Mouse (Mus musculus) ZHBTc4 (cell line): ENCODE results near the gene Prkag1.

Source experiments
- DNase-seq: peaks from one replicate; pipeline ENCODE4 v3.0.0-alpha.2; 2011; ENCODE audit warnings: low read depth, low spot score

The Prkag1 gene

GRCm38 (mm10) chr15:98853161-98853937 is 22.0 kb upstream of the Prkag1 start:
- no peak for DNase-seq

GRCm38 (mm10) chr15:98852733-98853132 is 21.4 kb upstream of the Prkag1 start:
- no peak for DNase-seq

DNA sequence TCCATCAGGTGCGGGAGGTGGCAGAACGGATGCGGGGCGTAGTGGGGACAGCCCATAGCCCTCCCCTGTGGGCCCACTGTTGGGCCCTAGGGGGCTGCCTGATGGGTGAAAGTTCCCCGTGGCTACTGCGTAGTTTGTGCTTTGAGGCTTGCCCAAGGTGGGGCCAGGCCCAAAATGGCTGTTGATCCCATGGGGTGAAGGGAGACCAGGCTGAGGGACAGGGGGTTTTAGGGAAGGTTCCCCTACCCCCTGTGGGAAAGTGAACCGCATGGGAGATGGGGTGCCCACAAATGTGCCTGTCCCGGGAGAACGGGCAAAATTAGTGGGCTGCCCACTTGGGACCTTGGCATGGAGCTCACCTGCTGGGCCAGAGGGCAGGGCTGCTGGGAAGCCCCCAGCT is 20.8 kb upstream of the Prkag1 start:
- no peak for DNase-seq

DNA sequence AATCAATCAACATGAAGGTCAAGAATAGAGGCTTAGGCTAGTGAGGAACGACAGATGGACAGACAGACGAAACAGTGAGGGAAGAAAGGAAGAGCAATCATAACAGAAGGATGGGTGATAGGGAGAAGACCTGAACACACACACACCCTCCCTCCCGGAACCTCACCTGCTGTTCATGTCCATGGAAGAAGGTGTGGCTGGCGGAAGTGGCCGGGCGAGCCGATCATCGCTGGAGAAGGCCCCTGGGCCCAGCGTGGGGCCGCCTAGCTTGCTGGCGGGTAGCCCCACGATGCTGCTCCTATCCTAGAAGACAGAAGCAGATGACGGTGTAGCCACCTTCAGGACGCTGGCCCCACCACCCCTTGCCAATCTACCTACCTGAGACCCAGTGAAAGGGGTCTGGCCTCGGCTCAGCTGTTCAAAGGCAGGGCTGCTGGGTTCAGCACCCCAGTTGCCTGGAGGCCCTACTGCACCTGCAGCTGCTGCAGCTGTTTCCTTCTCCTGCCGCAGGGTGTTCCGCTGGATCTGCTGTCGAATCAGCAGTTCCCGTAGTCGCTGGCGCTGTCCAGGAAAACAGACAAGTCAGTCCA is 20.0 kb upstream of the Prkag1 start:
- DNase-seq = no peak

DNA sequence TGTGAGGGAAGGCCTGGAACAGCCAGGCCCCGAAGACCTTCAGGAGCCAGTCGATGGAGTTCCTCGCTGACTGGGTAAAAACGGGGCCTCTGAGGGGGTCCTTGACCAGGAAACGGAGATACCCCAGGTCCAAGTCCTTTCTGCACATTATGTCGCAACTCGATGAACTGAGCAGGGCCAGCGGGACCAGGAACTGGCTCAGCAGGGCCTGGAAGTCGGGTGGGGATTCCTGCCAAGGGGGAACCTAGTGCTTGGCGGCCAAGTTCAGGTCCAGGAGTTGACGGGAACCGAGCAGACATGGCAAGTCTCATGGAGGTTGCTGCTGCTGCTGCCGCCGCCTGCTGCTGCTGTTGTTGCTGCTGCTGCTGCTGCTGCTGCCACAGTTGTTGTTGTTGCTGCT is 19.3 kb upstream of the Prkag1 start:
- DNase-seq = no peak

GRCm38 (mm10) chr15:98849956-98850600 is 18.8 kb upstream of the Prkag1 start:
- no peak for DNase-seq

GRCm38 (mm10) chr15:98849165-98849564 is 17.8 kb upstream of the Prkag1 start:
- DNase-seq = no peak

DNA sequence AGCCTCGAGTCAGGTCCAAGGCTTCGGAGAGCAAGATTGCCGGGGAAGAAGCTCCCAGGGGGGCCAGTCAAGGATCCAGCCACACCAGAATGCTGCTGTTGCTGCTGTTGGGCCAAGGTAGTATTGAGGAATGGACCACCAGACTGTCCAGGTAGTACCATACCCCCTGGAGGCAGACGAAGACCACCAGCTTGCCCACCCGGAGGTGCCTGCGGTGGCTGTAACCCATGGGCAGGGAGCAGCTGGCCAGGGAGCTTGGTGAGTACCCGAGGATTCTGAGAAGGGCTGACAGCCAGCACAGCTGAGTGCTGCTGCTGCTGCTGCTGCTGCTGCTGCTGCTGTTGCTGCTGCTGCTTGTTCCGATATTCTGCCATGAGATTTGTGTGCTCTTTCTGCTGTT is 14.8 kb upstream of the Prkag1 start:
- DNase-seq = no peak

- DNase-seq = no peak
Observed at GRCm38 (mm10) chr15:98845149-98845548, 13.8 kb upstream of the Prkag1 start.

DNA sequence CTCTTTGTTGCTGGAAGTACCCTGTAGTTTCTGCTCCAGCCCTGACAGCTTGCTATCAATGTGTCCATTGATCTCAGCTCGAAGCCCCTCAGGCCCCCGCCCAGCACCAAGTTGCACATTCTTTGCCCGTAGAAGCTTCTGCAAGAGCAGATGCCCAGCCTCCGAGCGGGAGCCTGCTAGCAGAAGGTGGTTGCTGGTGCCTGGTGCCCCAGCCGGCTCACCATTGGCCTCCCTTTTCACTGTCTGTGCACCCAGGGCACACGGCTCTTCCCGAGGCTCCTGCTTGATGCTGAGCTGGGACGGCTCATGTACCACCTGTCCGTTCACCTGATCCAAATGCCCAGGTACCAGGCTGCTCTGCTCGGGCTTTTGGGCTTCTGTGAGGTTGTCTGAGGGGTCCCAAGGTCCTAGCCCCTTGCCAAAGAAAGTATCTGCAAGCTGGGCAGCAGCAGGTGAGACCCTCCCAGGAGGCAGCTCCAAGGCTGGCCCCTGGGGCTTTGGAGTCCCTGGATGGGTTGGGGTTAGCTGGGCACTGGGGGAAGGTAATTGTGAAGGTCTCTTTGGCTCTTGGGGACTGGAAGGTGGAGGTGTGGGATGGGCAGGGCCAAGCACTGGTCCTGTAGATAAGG is 12.4 kb upstream of the Prkag1 start:
- no peak for DNase-seq

DNA sequence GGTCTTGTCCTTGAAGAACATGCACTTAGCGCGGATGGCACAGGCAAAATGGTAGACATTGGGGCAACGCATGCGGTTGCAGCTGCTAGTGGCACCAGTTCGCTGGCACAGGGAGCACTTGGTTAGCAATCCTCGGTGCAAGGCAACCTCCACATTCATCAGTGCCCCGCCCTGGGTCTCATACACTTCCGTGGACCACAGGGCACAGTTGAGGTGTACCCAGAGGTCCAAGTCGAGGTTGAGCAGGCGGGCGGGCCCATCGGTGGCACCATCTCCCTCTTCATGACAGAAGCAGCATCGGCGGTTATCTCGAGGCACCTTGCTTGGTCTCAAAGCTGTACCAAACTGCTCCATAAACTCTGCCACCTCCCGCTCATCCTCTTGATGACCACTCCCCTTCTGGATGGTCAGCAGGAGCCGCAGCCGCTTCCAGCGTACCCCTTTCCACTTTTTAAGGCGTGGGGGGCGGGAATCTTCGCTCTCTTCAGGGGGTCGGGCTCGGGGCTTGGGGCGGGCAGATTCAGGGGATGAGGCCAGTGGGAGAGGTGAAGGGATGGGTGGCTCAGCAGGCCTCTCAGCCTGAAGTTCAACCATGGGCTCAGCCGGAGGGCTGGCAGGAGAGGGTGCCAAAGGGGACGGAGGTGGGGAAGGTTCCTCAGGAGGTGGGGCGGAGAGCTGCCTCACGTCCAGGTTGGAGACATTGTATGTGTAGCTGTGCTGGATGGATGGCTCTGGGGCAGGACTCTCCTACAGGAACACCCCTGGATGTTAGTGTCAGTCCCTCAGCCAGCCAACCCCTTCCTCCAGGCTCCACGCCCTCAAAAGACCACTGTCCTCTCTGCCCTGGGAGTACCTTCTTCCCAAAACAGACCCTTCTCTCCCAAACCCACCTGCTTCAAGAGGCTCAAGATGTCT is 8.6 kb upstream of the Prkag1 start:
- DNase-seq = no peak

DNA sequence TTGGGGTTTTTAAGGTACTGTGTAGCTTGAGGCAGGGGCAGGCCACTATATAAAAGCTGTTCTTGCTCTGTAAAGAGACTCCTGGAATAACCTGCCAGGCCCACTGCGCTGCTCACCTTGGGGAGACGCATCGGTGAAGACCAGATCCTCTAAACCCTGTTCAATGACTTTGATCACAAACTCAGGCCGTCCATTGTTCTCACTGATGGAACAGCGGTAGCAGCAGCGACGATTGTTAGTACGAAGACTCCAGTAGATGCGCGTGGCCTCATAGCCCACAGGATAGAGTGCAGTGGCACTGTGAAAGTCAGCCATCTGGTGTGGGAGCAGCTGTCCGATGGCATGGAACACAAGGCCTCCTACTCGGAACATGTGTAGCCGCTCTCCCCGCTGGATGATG is 7.8 kb upstream of the Prkag1 start:
- DNase-seq = no peak

- DNase-seq = no peak
Observed at GRCm38 (mm10) chr15:98837743-98838103, 6.4 kb upstream of the Prkag1 start.

DNA sequence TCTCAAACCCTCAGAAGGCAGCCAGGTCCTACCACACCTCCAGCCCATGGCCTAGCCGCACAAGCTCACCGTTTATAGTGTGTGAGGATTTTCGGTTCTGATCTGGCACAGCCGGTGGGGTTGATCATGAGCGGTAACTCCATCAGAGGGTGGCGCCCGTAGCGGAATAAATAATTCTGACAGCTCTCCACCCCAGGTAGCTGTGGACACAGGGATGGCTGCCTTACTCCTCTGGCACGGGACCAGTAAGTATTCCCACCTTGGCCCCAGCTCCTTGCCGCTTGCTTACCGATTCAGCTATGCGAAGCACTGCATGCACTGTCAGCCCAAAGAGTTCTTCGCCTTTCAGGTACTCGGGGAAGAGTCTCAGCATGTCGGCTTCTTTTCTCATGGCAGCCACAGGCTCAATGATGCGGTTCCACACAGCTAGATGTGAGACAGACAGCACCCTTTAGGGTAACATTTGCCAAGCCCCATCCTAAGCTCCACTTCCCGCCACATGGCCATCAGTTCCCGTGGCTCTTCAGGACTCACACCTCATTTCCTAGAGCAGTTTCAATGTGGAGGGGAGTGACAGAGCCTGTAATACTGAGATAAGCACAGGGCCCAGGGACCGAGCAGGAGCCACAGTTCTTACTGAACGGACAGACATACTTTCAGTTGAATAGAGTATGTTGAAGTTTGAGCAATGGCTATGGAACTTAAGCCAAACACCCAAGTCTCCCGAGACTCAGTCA is 5.9 kb upstream of the Prkag1 start:
- DNase-seq = no peak

GRCm38 (mm10) chr15:98835291-98835690 is 4.0 kb upstream of the Prkag1 start:
- no peak for DNase-seq

DNA sequence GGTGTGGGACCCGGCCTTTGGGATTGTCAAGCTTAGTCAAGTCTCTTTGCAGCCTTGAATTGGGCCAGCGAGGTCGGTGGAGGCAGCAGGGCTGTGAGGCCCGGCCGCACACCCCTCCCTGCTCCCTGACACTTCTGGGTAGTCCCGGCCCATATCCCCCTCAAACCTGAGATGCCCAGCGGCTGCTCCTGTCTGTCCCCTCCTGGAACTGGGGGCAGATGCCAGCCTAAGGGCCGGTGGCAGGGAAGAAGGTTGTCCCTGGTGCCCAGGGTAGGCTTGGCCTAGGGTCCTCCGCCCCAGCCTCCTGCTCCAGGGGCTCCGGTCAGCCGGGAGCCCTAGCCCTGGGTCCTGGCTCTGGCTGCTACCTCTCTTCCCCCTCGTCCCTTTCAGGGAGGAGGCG is 2.7 kb upstream of the Prkag1 start:
- no peak for DNase-seq

DNA sequence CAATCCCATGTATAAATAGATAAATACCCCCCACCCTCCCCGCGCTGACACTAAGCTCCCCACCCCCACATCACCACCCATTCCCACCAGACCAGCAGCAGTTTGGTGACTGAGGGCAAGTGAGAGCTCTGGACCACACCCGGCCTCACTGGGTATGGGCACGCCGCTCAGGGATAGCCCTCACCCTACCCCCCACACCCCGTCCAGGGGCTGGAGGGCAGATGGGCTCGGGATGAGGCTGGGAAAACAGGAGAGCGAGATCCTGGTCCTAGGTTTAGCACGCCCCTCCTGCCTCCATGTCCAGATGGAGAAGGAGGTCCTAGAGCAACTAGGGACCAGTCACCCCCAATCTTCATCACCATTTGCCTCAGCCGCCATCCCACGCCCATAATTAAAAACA is 2.0 kb upstream of the Prkag1 start:
- DNase-seq = no peak

GRCm38 (mm10) chr15:98832161-98833058 is 1.1 kb upstream of the Prkag1 start:
- no peak for DNase-seq

DNA sequence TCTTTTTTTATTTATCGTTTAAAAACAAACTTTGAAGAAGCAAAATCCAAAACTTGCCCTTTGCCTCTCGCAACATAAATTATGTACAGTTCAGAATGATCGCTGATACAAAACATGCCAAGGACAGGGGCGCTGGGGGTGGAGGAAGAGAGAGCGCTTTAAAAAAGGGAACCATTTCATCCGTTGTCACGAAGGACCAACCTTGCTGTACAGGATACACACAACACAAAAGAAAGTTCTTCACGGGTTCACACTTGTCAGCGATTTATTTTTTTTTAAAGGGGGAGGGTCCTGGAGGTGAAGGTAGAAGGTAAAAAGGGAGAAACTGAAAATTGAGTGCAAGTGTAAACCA is 339 bp upstream of the Prkag1 start:
- DNase-seq = no peak

DNA sequence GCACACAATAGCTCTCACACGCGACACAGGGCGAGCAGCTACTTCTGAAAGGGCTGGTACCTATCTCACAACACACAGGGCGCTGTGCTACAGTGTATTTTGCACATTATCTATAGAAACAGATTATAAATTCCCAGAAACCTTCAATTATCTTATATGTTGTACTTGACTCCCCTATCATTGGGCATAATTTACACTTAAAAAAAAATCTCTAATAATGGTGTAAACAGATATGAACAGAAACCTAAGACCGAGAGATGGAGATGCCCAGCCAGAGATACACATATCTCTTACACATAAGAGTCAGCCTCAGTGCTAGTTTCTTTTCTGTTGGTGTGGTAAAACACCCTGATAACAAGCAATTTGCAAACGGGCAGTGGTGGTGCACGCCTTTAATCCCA is 3.7 kb downstream of the Prkag1 start:
- DNase-seq = no peak
